9 mouse cellular contexts compared by ENCODE assay signal in the genomic region with DNA sequence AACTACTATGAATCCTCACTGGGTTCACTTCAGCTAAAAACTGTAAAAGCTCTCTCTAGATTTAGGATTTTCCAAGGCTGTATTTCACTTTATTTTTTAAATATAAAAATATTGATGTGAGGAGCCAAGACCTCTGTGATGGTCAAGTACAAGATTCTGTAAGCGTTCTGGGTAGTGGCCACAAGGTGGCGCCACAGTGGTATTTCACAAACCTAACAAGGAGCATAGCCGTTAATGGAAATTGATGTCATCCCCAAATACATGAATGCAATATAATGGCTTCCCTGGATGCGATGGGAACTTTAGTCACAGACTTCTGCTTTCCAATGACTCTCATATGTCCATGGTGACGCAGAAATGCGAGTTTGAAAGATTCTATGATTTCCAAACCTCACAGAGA.
DNase-seq lines count a peak whose midpoint lies in the region; ATAC-seq and TF ChIP-seq lines count a peak whose summit lies in the region.
"Had no signal": no experiment of that assay in that cellular context is flagged by ENCODE, and none has a peak within 500 bp of the region (broad histone marks: within the 10 kb centered on the region; RNA-seq: fewer than 3 reads in every experiment).

No protein-coding gene starts in this region.

- intact Hi-C loops in heart, postnatal 10 days (cut with DNase I): loop anchor here (1.0 kb wide), 1 partner anchor 168 kb away; no protein-coding TSS in a partner anchor

- no peak for TF ChIP-seq EP300 in lung, postnatal 0 days (IDR thresholded peaks at IDR 0.05)

- ATAC-seq in lung, postnatal 0 days: no peak

- WGBS in lung, postnatal 0 days: 40% methylated on average over 6 of the region's 6 CpGs
- 44% methylated on average over 6 of the region's 6 CpGs for WGBS in thymus, adult 2 months

- no peaks in the 10 kb centered on the region for H3K36me3 ChIP-seq in lung, postnatal 0 days (ENCODE audit: insufficient read depth, low read length)
- no peaks in the 10 kb centered on the region for H3K36me3 ChIP-seq in thymus, adult 2 months (ENCODE audit: control insufficient read depth, insufficient read depth, low read length)
- H3K36me3 ChIP-seq: neural tube, embryonic 12.5 days had no signal

- H3K4me1 ChIP-seq in lung, postnatal 0 days (ENCODE audit: insufficient read depth, low read depth, low read length): peaks cover 6% of the 10 kb centered on the region; the same call in 1 of the 2 replicates
- peaks cover 4% of the 10 kb centered on the region for H3K4me1 ChIP-seq in thymus, adult 2 months (replicated peaks; ENCODE audit: control insufficient read depth, insufficient read depth, low read length)

- peak; percentile 8 to 30 for DNase-seq in cerebellum, adult 18-20 months
- DNase-seq in cerebellum, adult 9-11 months: no peak
- peak; percentile 31 for DNase-seq in ovary, postnatal 36 days (ENCODE audit: low spot score)
- no peak for DNase-seq in ovary, postnatal 10 days (ENCODE audit: low spot score)
- DNase-seq in c-Kit-positive CD71-positive TER-119-negative erythroid progenitor cells, embryonic 14.5 days (ENCODE audit: low read depth): peak; percentile 68
- peak; percentile 53 to 64 for DNase-seq in heart, postnatal 10 days
- peak; percentile 66 for DNase-seq in lung, postnatal 0 days (ENCODE audit: low spot score)
- DNase-seq in thymus, adult 2 months: peak; percentile 60

- no peak overlapping the region for H3K9ac ChIP-seq in lung, postnatal 0 days (replicated peaks; ENCODE audit: low read depth)
- H3K9ac ChIP-seq: neural tube, embryonic 12.5 days had no signal

- H3K27me3 ChIP-seq in lung, postnatal 0 days (replicated peaks; ENCODE audit: insufficient read depth, low read length): no peaks in the 10 kb centered on the region
- H3K27me3 ChIP-seq in thymus, adult 2 months (ENCODE audit: control insufficient read depth, insufficient read depth, low read length): no peaks in the 10 kb centered on the region
- H3K27me3 ChIP-seq: neural tube, embryonic 12.5 days had no signal

- no peak for TF ChIP-seq POLR2A in thymus, adult 2 months (IDR thresholded peaks at IDR 0.05; ENCODE audit: control insufficient read depth, extremely low read depth, insufficient read depth, low read length, poor library complexity)

- peak; percentile 78 for TF ChIP-seq CTCF in lung, postnatal 0 days (IDR thresholded peaks at IDR 0.05)
- TF ChIP-seq CTCF in thymus, adult 2 months (IDR thresholded peaks at IDR 0.05; ENCODE audit: borderline replicate concordance, control insufficient read depth, extremely low read depth, insufficient read depth, low read length, poor library complexity): no peak

- no peaks in the 10 kb centered on the region for H3K9me3 ChIP-seq in lung, postnatal 0 days (ENCODE audit: low read length)
- H3K9me3 ChIP-seq: neural tube, embryonic 12.5 days had no signal

- H3K4me2 ChIP-seq in lung, postnatal 0 days (replicated peaks; ENCODE audit: low read depth, low read length): no peak overlapping the region
- H3K4me2 ChIP-seq: neural tube, embryonic 12.5 days had no signal

- no peak overlapping the region for H3K27ac ChIP-seq in lung, postnatal 0 days (ENCODE audit: low read length)
- H3K27ac ChIP-seq in thymus, adult 2 months (ENCODE audit: control insufficient read depth, insufficient read depth, low read length): no peak overlapping the region
- H3K27ac ChIP-seq: neural tube, embryonic 12.5 days had no signal

- no peak overlapping the region for H3K4me3 ChIP-seq in lung, postnatal 0 days (ENCODE audit: low read depth, low read length)
- no peak overlapping the region for H3K4me3 ChIP-seq in thymus, adult 2 months (ENCODE audit: control insufficient read depth, insufficient read depth, low read length)
- H3K4me3 ChIP-seq: neural tube, embryonic 12.5 days had no signal

Comparison
In these comparisons a context has a peak if more than half of its experiments do, and no peak if none do; other contexts are left out.
1. DNase-seq: peak in cerebellum, adult 18-20 months (2 of 2), ovary, postnatal 36 days (single experiment), c-Kit-positive CD71-positive TER-119-negative erythroid progenitor cells, embryonic 14.5 days (single experiment), heart, postnatal 10 days (2 of 2), lung, postnatal 0 days (single experiment) and thymus, adult 2 months (single experiment); none in cerebellum, adult 9-11 months (single experiment) and ovary, postnatal 10 days (single experiment).